Comparison of ENCODE assay signal across 19 mouse cellular contexts in genomic region chr19:21126670-21127069, GRCm38 (mm10).
DNase-seq lines count a peak whose midpoint lies in the region; ATAC-seq and TF ChIP-seq lines count a peak whose summit lies in the region.
"Had no signal": no experiment of that assay in that cellular context is flagged by ENCODE, and none has a peak within 500 bp of the region (broad histone marks: within the 10 kb centered on the region; RNA-seq: fewer than 3 reads in every experiment).

No protein-coding gene starts in this region.

- no peak for DNase-seq in kidney, postnatal 0 days (ENCODE audit: low spot score)
- DNase-seq in 416B (ENCODE audit: low read depth) = peak; percentile 33
- DNase-seq in cerebellum, postnatal 10 days = no peak
- DNase-seq in right cerebral cortex, postnatal 10 days (ENCODE audit: low spot score in 2 of 2) = no peak
- DNase-seq: adrenal gland, postnatal 10 days; cerebellum, adult 11-12 months; cerebellum, adult 9-11 months; embryo, embryonic 11 days; gastrocnemius, adult 2 months had no signal

- no peak overlapping the region for H3K9ac ChIP-seq in kidney, postnatal 0 days (ENCODE audit: low read depth, low read length)
- no peak overlapping the region for H3K9ac ChIP-seq in kidney, embryonic 15.5 days
- H3K9ac ChIP-seq: embryonic facial prominence, embryonic 15.5 days; hindbrain, embryonic 13.5 days had no signal

- H3K4me3 ChIP-seq in kidney, postnatal 0 days (replicated peaks; ENCODE audit: low read depth, low read length) = no peak overlapping the region
- no peak overlapping the region for H3K4me3 ChIP-seq in kidney, embryonic 15.5 days (replicated peaks)
- H3K4me3 ChIP-seq: embryonic facial prominence, embryonic 15.5 days; erythroblast, embryonic 14.5 days; forebrain, embryonic 10.5 days; gastrocnemius, adult 2 months; heart, embryonic 10.5 days; hindbrain, embryonic 13.5 days had no signal

- TF ChIP-seq CTCF in kidney, postnatal 0 days (IDR thresholded peaks at IDR 0.05; ENCODE audit: low read depth) = no peak

- 0 out of 2 replicates have a peak overlapping the region, but pooled peaks have one; percentile 20 for H3K27ac ChIP-seq in kidney, postnatal 0 days
- H3K27ac ChIP-seq in kidney, embryonic 15.5 days = no peak overlapping the region
- H3K27ac ChIP-seq: embryonic facial prominence, embryonic 15.5 days; forebrain, embryonic 10.5 days; heart, embryonic 10.5 days; hindbrain, embryonic 13.5 days; hindbrain, postnatal 0 days had no signal

- no peaks in the 10 kb centered on the region for H3K9me3 ChIP-seq in kidney, postnatal 0 days (replicated peaks; ENCODE audit: low read length)
- no peaks in the 10 kb centered on the region for H3K9me3 ChIP-seq in kidney, embryonic 15.5 days (replicated peaks)
- H3K9me3 ChIP-seq: embryonic facial prominence, embryonic 15.5 days; forebrain, embryonic 10.5 days; heart, embryonic 10.5 days; hindbrain, embryonic 13.5 days had no signal

- no peak for ATAC-seq in kidney, postnatal 0 days (replicated peaks; ENCODE audit: low FRiP score, low read depth)
- no peak for ATAC-seq in kidney, embryonic 15.5 days (replicated peaks; ENCODE audit: low FRiP score)
- peak; percentile 26 for ATAC-seq in granulocyte monocyte progenitor cell, adult 5-6 weeks (replicated peaks; ENCODE audit: poor library complexity, severe bottlenecking)
- peak; percentile 85 for ATAC-seq in monocyte, adult 5-6 weeks (replicated peaks; ENCODE audit: insufficient number of reproducible peaks, low FRiP score, low TSS enrichment, poor library complexity, severe bottlenecking)
- ATAC-seq: forebrain, embryonic 14.5 days; hindbrain, postnatal 0 days had no signal

- H3K36me3 ChIP-seq in kidney, postnatal 0 days (ENCODE audit: insufficient read depth, low read length) = no peaks in the 10 kb centered on the region
- H3K36me3 ChIP-seq in kidney, embryonic 15.5 days = no peaks in the 10 kb centered on the region
- H3K36me3 ChIP-seq: embryonic facial prominence, embryonic 15.5 days; forebrain, embryonic 10.5 days; heart, embryonic 10.5 days; hindbrain, embryonic 13.5 days had no signal

- 90% methylated on average over 2 of the region's 2 CpGs for WGBS in kidney, postnatal 0 days
- 83% methylated on average over 2 of the region's 2 CpGs for WGBS in kidney, embryonic 15.5 days

- no peak overlapping the region for H3K4me2 ChIP-seq in kidney, postnatal 0 days (ENCODE audit: low read length)
- H3K4me2 ChIP-seq in kidney, embryonic 15.5 days = no peak overlapping the region
- H3K4me2 ChIP-seq: embryonic facial prominence, embryonic 15.5 days; hindbrain, embryonic 13.5 days had no signal

- H3K27me3 ChIP-seq in kidney, postnatal 0 days (ENCODE audit: insufficient read depth, low read length) = no peaks in the 10 kb centered on the region
- no peaks in the 10 kb centered on the region for H3K27me3 ChIP-seq in kidney, embryonic 15.5 days
- H3K27me3 ChIP-seq: embryonic facial prominence, embryonic 15.5 days; hindbrain, embryonic 13.5 days had no signal

- no peaks in the 10 kb centered on the region for H3K4me1 ChIP-seq in kidney, postnatal 0 days (replicated peaks; ENCODE audit: insufficient read depth, low read length)
- no peaks in the 10 kb centered on the region for H3K4me1 ChIP-seq in kidney, embryonic 15.5 days
- H3K4me1 ChIP-seq: embryonic facial prominence, embryonic 15.5 days; forebrain, embryonic 10.5 days; heart, embryonic 10.5 days; hindbrain, embryonic 13.5 days had no signal

Comparison
In these comparisons a context has a peak if more than half of its experiments do, and no peak if none do; other contexts are left out.
1. ATAC-seq: peak in granulocyte monocyte progenitor cell, adult 5-6 weeks (single experiment) and monocyte, adult 5-6 weeks (single experiment); none in kidney, postnatal 0 days (single experiment) and kidney, embryonic 15.5 days (single experiment).